Mouse (Mus musculus) cerebellum, adult 2 months (tissue): Measurements from ENCODE around the gene Ranbp9.

Source experiments
- CTCF ChIP-seq: fragments of 200-500 bp; IDR thresholded peaks from 2 replicates; pipeline ENCODE4 v1.5.1; 2011; ENCODE audit warnings: low read depth, mild to moderate bottlenecking, control low read depth, low read length, moderate library complexity, borderline replicate concordance; ENCODE audit not compliant: insufficient read depth
- POLR2A ChIP-seq: fragments of 200-500 bp; IDR thresholded peaks from 2 replicates; pipeline ENCODE4 v1.6.1; 2011; ENCODE audit warnings: low read length, control low read depth, borderline replicate concordance; ENCODE audit not compliant: insufficient read depth

DNA sequence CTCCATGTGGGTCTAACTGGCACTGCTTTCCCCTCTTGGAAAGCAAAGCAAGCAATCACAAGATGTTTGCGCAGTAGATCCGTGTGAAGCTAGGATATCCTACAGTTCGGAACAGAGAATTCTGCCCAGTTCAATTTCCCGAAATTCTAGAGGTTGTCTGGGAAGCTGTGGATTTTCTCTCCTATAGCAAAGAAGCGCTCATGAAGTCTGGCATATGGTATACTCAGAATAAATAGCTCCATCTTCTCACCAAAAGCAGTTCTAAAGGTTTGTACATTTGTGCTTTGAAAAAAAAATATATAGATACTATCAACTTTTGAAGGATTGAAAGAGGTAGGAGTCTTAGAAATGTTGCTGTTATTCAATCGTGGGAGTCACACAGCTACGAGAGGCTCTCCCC is 14.6 kb upstream of the Ranbp9 start:
- TF ChIP-seq POLR2A: no peak
- no peak for TF ChIP-seq CTCF
